Mouse (Mus musculus) forebrain, postnatal 0 days (tissue): ENCODE measurements around the gene Creld1. TPM values are rescaled to one million over a fixed set of nuclear protein-coding genes. Genes with fewer than 3 reads are reported as not detected.

Experiments used
- ATAC-seq: fragments of 200-750 bp; cut with Nextera tagmentation; 2 replicates; pipeline ENCODE4 v1.8.0; 2017; ENCODE audit warnings: mild to moderate bottlenecking, moderate library complexity
- DNase-seq: peaks from one replicate; pipeline ENCODE4 v3.0.0-alpha.2; 2015
- H3K27ac ChIP-seq: fragments of 300-500 bp; sonication (generic); 2 replicates; pipeline ENCODE4 v1.5.1; 2014; ENCODE audit warnings: low read depth, mild to moderate bottlenecking, antibody characterized with exemption, low read length, moderate library complexity, mixed read lengths
- H3K27me3 ChIP-seq: fragments of 300-500 bp; sonication (generic); 2 replicates; pipeline ENCODE4 v1.6.1; 2014; ENCODE audit warnings: mild to moderate bottlenecking, low read length, mixed read lengths; ENCODE audit not compliant: insufficient read depth
- H3K36me3 ChIP-seq: fragments of 300-500 bp; sonication (generic); 2 replicates; pipeline ENCODE4 v1.6.1; 2014; ENCODE audit warnings: mild to moderate bottlenecking, moderate library complexity; ENCODE audit not compliant: insufficient read depth
- H3K4me1 ChIP-seq: fragments of 300-500 bp; sonication (generic); 2 replicates; pipeline ENCODE4 v1.6.1; 2014; ENCODE audit warnings: antibody characterized with exemption; ENCODE audit not compliant: insufficient read depth
- H3K4me2 ChIP-seq: fragments of 300-500 bp; sonication (generic); 2 replicates; pipeline ENCODE4 v1.6.1; 2014; ENCODE audit warnings: low read depth, mild to moderate bottlenecking, moderate library complexity
- H3K4me3 ChIP-seq: fragments of 300-500 bp; sonication (generic); 2 replicates; pipeline ENCODE4 v1.5.1; 2014; ENCODE audit warnings: low read depth, low read length, mixed read lengths
- H3K9ac ChIP-seq: fragments of 300-500 bp; sonication (generic); 2 replicates; pipeline ENCODE4 v1.6.1; 2014; ENCODE audit warnings: mild to moderate bottlenecking
- H3K9me3 ChIP-seq: fragments of 300-500 bp; sonication (generic); 2 replicates; pipeline ENCODE4 v1.6.1; 2016; ENCODE audit warnings: low read length
- CTCF ChIP-seq: sonication (generic); IDR thresholded peaks from 2 replicates; pipeline ENCODE4 v1.5.1; 2016; ENCODE audit warnings: antibody characterized with exemption, control low read depth, low read depth
- WGBS: fragments of 180-500 bp; shearing (Covaris S2); extraction: QIAGEN DNeasy Blood & Tissue Kit; methylation state at CpG from one replicate; pipeline ENCODE4 v1.1.7; 2014; 5-methylcytosine and 5-hydroxymethylcytosine counted together
- microRNA-seq, 2 experiments: library from miRNA; unstranded; fragments of <30 nt; microRNA quantifications; one replicate each; pipeline ENCODE4; 2016
- polyA plus RNA-seq: library from polyadenylated mRNA; unstranded; fragments of >200 nt; fragmentation: Nextera tagmentation; extraction: Ambion mirVana; gene quantifications from 2 replicates; pipeline ENCODE4 v1.2.1, GENCODE M21; 2015
- total RNA-seq: library from RNA; depleted of rRNA; stranded (reverse); fragments of >200 nt; gene quantifications from 2 replicates; pipeline ENCODE4 v1.2.3, GENCODE M21; 2014; rRNA removed

Creld1 gene
- total and polyA plus RNA-seq, 2 experiments from 2014 or later = 34.0 to 52.7 TPM

- Histone ChIP-seq H3K4me3 (no peak overlapping the region), H3K27ac (no peak overlapping the region), H3K4me1 (no peaks in the 10 kb centered on the region), H3K9ac (no peak overlapping the region), H3K36me3 (peaks cover 44% of the 10 kb centered on the region), H3K4me2 (no peak overlapping the region), H3K9me3 (no peaks in the 10 kb centered on the region), H3K27me3 (no peaks in the 10 kb centered on the region)
- ATAC-seq (no peak), DNase-seq (no peak)
- no peak for TF ChIP-seq CTCF
- WGBS = 85% methylated on average over 8 of the region's 8 CpGs
Measured at GRCm38 (mm10) chr6:113523420-113523819, 40.3 kb downstream of the Creld1 start.

GRCm38 (mm10) chr6:113530932-113531839, 48.1 kb downstream of the Creld1 start, which contains the start of the genes Emc3 and Fancd2:
TSS of gene Emc3 (minus strand) at chr6:113531652.
TSS of gene Fancd2 (plus strand) at chr6:113531682.
- Histone ChIP-seq H3K27me3 (no peaks in the 10 kb centered on the region), H3K4me1 (peaks cover 7% of the 10 kb centered on the region), H3K4me2 (peak within 1 kb of the TSS; percentile 63), H3K36me3 (no peaks in the 10 kb centered on the region), H3K9me3 (no peaks in the 10 kb centered on the region), H3K4me3 (peak within 1 kb of the TSS; percentile 96), H3K9ac (peak within 1 kb of the TSS; percentile 84), H3K27ac (peak within 1 kb of the TSS; percentile 80)
- TF ChIP-seq CTCF = no peak
- WGBS = under 1% methylated on average over 47 of the region's 47 CpGs
- DNase-seq (peak; percentile 95), ATAC-seq (peak; percentile 98)

GRCm38 (mm10) chr6:113531840-113532404, 48.8 kb downstream of the Creld1 start:
- H3K4me2 ChIP-seq = peak overlapping the region; percentile 63
- ATAC-seq (no peak), DNase-seq (no peak)
- H3K4me3 ChIP-seq = peak overlapping the region; percentile 96
- 7% methylated on average over 7 of the region's 7 CpGs for WGBS
- no peaks in the 10 kb centered on the region for H3K9me3 ChIP-seq
- H3K9ac ChIP-seq = no peak overlapping the region
- H3K4me1 ChIP-seq = peaks cover 7% of the 10 kb centered on the region
- no peaks in the 10 kb centered on the region for H3K27me3 ChIP-seq
- H3K27ac ChIP-seq = no peak overlapping the region
- H3K36me3 ChIP-seq = no peaks in the 10 kb centered on the region
- no peak for TF ChIP-seq CTCF

- 84% methylated on average over 7 of the region's 7 CpGs for WGBS
Measured at GRCm38 (mm10) chr6:113534886-113535285, 51.8 kb downstream of the Creld1 start.

GRCm38 (mm10) chr6:113541610-113542009, 58.5 kb downstream of the Creld1 start:
- TF ChIP-seq CTCF = 0 out of 2 replicates have a peak, but pooled peaks have one; percentile 6
- Histone ChIP-seq H3K27me3 (no peaks in the 10 kb centered on the region), H3K9me3 (no peaks in the 10 kb centered on the region), H3K4me3 (no peak overlapping the region), H3K36me3 (no peaks in the 10 kb centered on the region), H3K27ac (no peak overlapping the region), H3K9ac (no peak overlapping the region), H3K4me1 (no peaks in the 10 kb centered on the region), H3K4me2 (no peak overlapping the region)
- no peak for ATAC-seq
- WGBS = 84% methylated on average over 6 of the region's 6 CpGs
- no peak for DNase-seq

More at GRCm38 (mm10) chr6:113534886-113535285, 51.8 kb downstream of the Creld1 start:
- H3K4me3 ChIP-seq = no peak overlapping the region
- H3K9me3 ChIP-seq = no peaks in the 10 kb centered on the region
- H3K27ac ChIP-seq = no peak overlapping the region
- H3K9ac ChIP-seq = no peak overlapping the region
- peaks cover 1% of the 10 kb centered on the region for H3K4me1 ChIP-seq
- no peak overlapping the region for H3K4me2 ChIP-seq
- ATAC-seq (no peak), DNase-seq (no peak)
- no peak for TF ChIP-seq CTCF
- no peaks in the 10 kb centered on the region for H3K27me3 ChIP-seq
- no peaks in the 10 kb centered on the region for H3K36me3 ChIP-seq

Small RNAs within 50 kb of the gene (microRNA-seq; reads per million reads assigned to microRNA genes)
- gene Gm23365 = 0 reads per million in 2 experiments

Other genes starting within 250 kb of the Creld1 start
- 41.0 and 42.9 TPM in 2 replicates for gene Mtmr14, start 245.5 kb upstream of the Creld1 start, total RNA-seq
- 34.1 and 35.0 TPM in 2 replicates for gene Mtmr14, start 245.5 kb upstream of the Creld1 start, polyA plus RNA-seq
- gene Cpne9, start 201.0 kb upstream of the Creld1 start, total RNA-seq = 0.54 and 4.0 TPM in 2 replicates
- 1.9 and 4.1 TPM in 2 replicates for gene Cpne9, start 201.0 kb upstream of the Creld1 start, polyA plus RNA-seq
- 27.5 and 30.7 TPM in 2 replicates for gene Brpf1, start 176.2 kb upstream of the Creld1 start, total RNA-seq
- 9.8 and 10.9 TPM in 2 replicates for gene Brpf1, start 176.2 kb upstream of the Creld1 start, polyA plus RNA-seq
- gene Ogg1, start 156.3 kb upstream of the Creld1 start, total RNA-seq = 11.9 and 13.5 TPM in 2 replicates
- gene Ogg1, start 156.3 kb upstream of the Creld1 start, polyA plus RNA-seq = 10.1 and 10.5 TPM in 2 replicates
- gene Camk1, start 139.3 kb upstream of the Creld1 start, total RNA-seq = 119 and 131 TPM in 2 replicates
- gene Camk1, start 139.3 kb upstream of the Creld1 start, polyA plus RNA-seq = 107 and 118 TPM in 2 replicates
- gene Tada3, start 105.4 kb upstream of the Creld1 start, total RNA-seq = 28.5 and 34.7 TPM in 2 replicates
- gene Tada3, start 105.4 kb upstream of the Creld1 start, polyA plus RNA-seq = 69.1 and 84.4 TPM in 2 replicates
- gene Arpc4, start 105.2 kb upstream of the Creld1 start, total RNA-seq = 219 and 226 TPM in 2 replicates
- 564 and 565 TPM in 2 replicates for gene Arpc4, start 105.2 kb upstream of the Creld1 start, polyA plus RNA-seq
- gene Ttll3, start 94.0 kb upstream of the Creld1 start, total RNA-seq = 12.9 and 14.0 TPM in 2 replicates
- 4.7 and 8.9 TPM in 2 replicates for gene Ttll3, start 94.0 kb upstream of the Creld1 start, polyA plus RNA-seq
- 20.5 and 23.5 TPM in 2 replicates for gene Rpusd3, start 64.0 kb upstream of the Creld1 start, total RNA-seq
- 16.9 and 20.4 TPM in 2 replicates for gene Rpusd3, start 64.0 kb upstream of the Creld1 start, polyA plus RNA-seq
- not detected in 2 replicates for gene Cidec, start 47.5 kb upstream of the Creld1 start, total RNA-seq
- not detected in 2 replicates for gene Cidec, start 47.5 kb upstream of the Creld1 start, polyA plus RNA-seq
- 37.7 and 43.6 TPM in 2 replicates for gene Jagn1, start 40.7 kb upstream of the Creld1 start, total RNA-seq
- gene Jagn1, start 40.7 kb upstream of the Creld1 start, polyA plus RNA-seq = 61.3 and 81.8 TPM in 2 replicates
- not detected in 2 replicates for gene Il17re, start 24.8 kb upstream of the Creld1 start, total RNA-seq
- gene Il17re, start 24.8 kb upstream of the Creld1 start, polyA plus RNA-seq = 0.14 and 0.28 TPM in 2 replicates
- 3.2 and 3.8 TPM in 2 replicates for gene Il17rc, start 11.9 kb upstream of the Creld1 start, total RNA-seq
- 4.3 and 4.8 TPM in 2 replicates for gene Il17rc, start 11.9 kb upstream of the Creld1 start, polyA plus RNA-seq
- 17.1 and 18.0 TPM in 2 replicates for gene Prrt3, start 18.6 kb downstream of the Creld1 start, total RNA-seq
- 9.6 and 13.5 TPM in 2 replicates for gene Prrt3, start 18.6 kb downstream of the Creld1 start, polyA plus RNA-seq
- gene Emc3, start 48.4 kb downstream of the Creld1 start, total RNA-seq = 80.4 and 91.8 TPM in 2 replicates
- 118 TPM in 2 replicates for gene Emc3, start 48.4 kb downstream of the Creld1 start, polyA plus RNA-seq
- 2.2 and 4.4 TPM in 2 replicates for gene Fancd2, start 48.4 kb downstream of the Creld1 start, total RNA-seq
- gene Fancd2, start 48.4 kb downstream of the Creld1 start, polyA plus RNA-seq = 1.3 and 1.6 TPM in 2 replicates
- gene Fancd2os, start 117.4 kb downstream of the Creld1 start, total RNA-seq = not detected in 2 replicates
- not detected in 2 replicates for gene Fancd2os, start 117.4 kb downstream of the Creld1 start, polyA plus RNA-seq
- gene Brk1, start 121.5 kb downstream of the Creld1 start, total RNA-seq = 217 and 235 TPM in 2 replicates
- 306 and 340 TPM in 2 replicates for gene Brk1, start 121.5 kb downstream of the Creld1 start, polyA plus RNA-seq
- 92.7 and 94.1 TPM in 2 replicates for gene Vhl, start 140.7 kb downstream of the Creld1 start, total RNA-seq
- gene Vhl, start 140.7 kb downstream of the Creld1 start, polyA plus RNA-seq = 71.6 and 76.5 TPM in 2 replicates
- gene Irak2, start 155.2 kb downstream of the Creld1 start, total RNA-seq = 4.5 and 5.9 TPM in 2 replicates
- 1.8 and 3.5 TPM in 2 replicates for gene Irak2, start 155.2 kb downstream of the Creld1 start, polyA plus RNA-seq
- gene Tatdn2, start 213.8 kb downstream of the Creld1 start, total RNA-seq = 67.0 and 69.2 TPM in 2 replicates
- gene Tatdn2, start 213.8 kb downstream of the Creld1 start, polyA plus RNA-seq = 1.4 and 1.7 TPM in 2 replicates
- not detected in 2 replicates for gene Ghrl, start 236.6 kb downstream of the Creld1 start, total RNA-seq
- gene Ghrl, start 236.6 kb downstream of the Creld1 start, polyA plus RNA-seq = 0.61 TPM in 1 of 2 replicates, not detected in the other